Mouse (Mus musculus) myocyte (in vitro differentiated cells): ENCODE data around the gene Vcpkmt.

ENCODE experiments used
- CEBPB ChIP-seq: IDR thresholded peaks from 2 replicates; pipeline ENCODE4 v1.6.1; 2011; ENCODE audit warnings: mild to moderate bottlenecking, moderate library complexity; ENCODE audit not compliant: poor library complexity, insufficient read depth, severe bottlenecking
- E2F4 ChIP-seq: IDR thresholded peaks from one replicate; pipeline ENCODE4 v1.6.1; 2011; ENCODE audit warnings: mild to moderate bottlenecking, control low read depth, moderate library complexity; ENCODE audit not compliant: insufficient read depth
- MAX ChIP-seq: IDR thresholded peaks from one replicate; pipeline ENCODE4 v1.6.1; 2011; ENCODE audit warnings: low read depth, mild to moderate bottlenecking, control low read depth
- MYOD1 ChIP-seq, 3 experiments: IDR thresholded peaks; one replicate each; pipeline ENCODE4 v1.6.1; 2011; ENCODE audit warnings: control low read depth in 2 of 3, low read depth in 2 of 3, mild to moderate bottlenecking in 2 of 3, moderate library complexity in 1 of 3; ENCODE audit not compliant: insufficient read length in 2 of 3, control insufficient read depth in 1 of 3
- POLR2A ChIP-seq: IDR thresholded peaks from one replicate; pipeline ENCODE4 v1.6.1; 2011; ENCODE audit warnings: low read depth, mild to moderate bottlenecking, control low read depth, moderate library complexity; ENCODE audit not compliant: insufficient read length
- POLR2AphosphoS2 ChIP-seq: IDR thresholded peaks from one replicate; pipeline ENCODE4 v1.6.1; 2011; ENCODE audit warnings: low read depth, control low read depth; ENCODE audit not compliant: insufficient read length
- REST ChIP-seq: IDR thresholded peaks from one replicate; pipeline ENCODE4 v1.6.1; 2011; ENCODE audit warnings: mild to moderate bottlenecking, control low read depth, moderate library complexity; ENCODE audit not compliant: insufficient read depth, insufficient read length
- SRF ChIP-seq: IDR thresholded peaks from one replicate; pipeline ENCODE4 v1.6.1; 2011; ENCODE audit warnings: low read depth; ENCODE audit not compliant: control insufficient read depth, insufficient read length
- TCF12 ChIP-seq: IDR thresholded peaks from one replicate; pipeline ENCODE4 v1.6.1; 2011; ENCODE audit warnings: mild to moderate bottlenecking, control low read depth; ENCODE audit not compliant: poor library complexity, insufficient read depth, severe bottlenecking
- USF1 ChIP-seq: IDR thresholded peaks from one replicate; pipeline ENCODE4 v1.6.1; 2011; ENCODE audit warnings: low read depth, mild to moderate bottlenecking, control low read depth, moderate library complexity

GRCm38 (mm10) chr12:69533237-69533636 is 49.6 kb downstream of the Vcpkmt start:
- TF ChIP-seq POLR2A (no peak), MYOD1 (IDR thresholded peaks at IDR 0.05; ENCODE audit: control insufficient read depth in 1 of 3, insufficient read length in 2 of 3, low read depth in 2 of 3) (no peak), USF1 (no peak), MAX (no peak), E2F4 (no peak), TCF12 (no peak), SRF (no peak), POLR2AphosphoS2 (no peak), CEBPB (no peak), REST (no peak)
